Comparison of ENCODE assay signal across 9 mouse cellular contexts in genomic region chr5:121398965-121399462, GRCm38 (mm10). TPM values are rescaled to one million over a fixed set of nuclear protein-coding genes. Genes with fewer than 3 reads are reported as not detected.
DNase-seq lines count a peak whose midpoint lies in the region; ATAC-seq and TF ChIP-seq lines count a peak whose summit lies in the region.
"Had no signal": no experiment of that assay in that cellular context is flagged by ENCODE, and none has a peak within 500 bp of the region (broad histone marks: within the 10 kb centered on the region; RNA-seq: fewer than 3 reads in every experiment).

No protein-coding gene starts in this region.

- no peaks in the 10 kb centered on the region for H3K27me3 ChIP-seq in cerebellum, adult 2 months (ENCODE audit: control insufficient read depth, insufficient read depth, low read length)
- H3K27me3 ChIP-seq in testis, adult 2 months (ENCODE audit: control insufficient read depth, insufficient read depth, low read length) = no peaks in the 10 kb centered on the region
- H3K27me3 ChIP-seq in liver, embryonic 14.5 days (ENCODE audit: control insufficient read depth, insufficient read depth, low read length) = no peaks in the 10 kb centered on the region

- 37% methylated on average over 9 of the region's 9 CpGs for WGBS in cerebellum, adult 2 months
- WGBS in liver, embryonic 14.5 days (ENCODE audit: insufficient replicate concordance) = 22% methylated on average over 9 of the region's 9 CpGs

- TF ChIP-seq CTCF in cerebellum, adult 2 months (IDR thresholded peaks at IDR 0.05; ENCODE audit: borderline replicate concordance, insufficient read depth, low read depth, low read length) = no peak
- TF ChIP-seq CTCF in testis, adult 2 months (IDR thresholded peaks at IDR 0.05; ENCODE audit: control insufficient read depth, insufficient read depth, insufficient replicate concordance, low read depth, low read length) = no peak
- no peak for TF ChIP-seq CTCF in liver, embryonic 14.5 days (IDR thresholded peaks at IDR 0.05; ENCODE audit: low read depth)

- no peaks in the 10 kb centered on the region; the same call in 1 of the 2 replicates for H3K36me3 ChIP-seq in testis, adult 2 months (ENCODE audit: control insufficient read depth, insufficient read depth, low read length)
- no peaks in the 10 kb centered on the region; the same call in none of the 2 replicates for H3K36me3 ChIP-seq in liver, embryonic 14.5 days (replicated peaks; ENCODE audit: control insufficient read depth, insufficient read depth, low read depth)

- no peaks in the 10 kb centered on the region; the same call in none of the 2 replicates for H3K4me1 ChIP-seq in cerebellum, adult 2 months (ENCODE audit: control insufficient read depth, insufficient read depth, low read length)
- peaks cover 7% of the 10 kb centered on the region for H3K4me1 ChIP-seq in testis, adult 2 months (ENCODE audit: control insufficient read depth, insufficient read depth, low read length)
- H3K4me1 ChIP-seq in liver, embryonic 14.5 days (replicated peaks; ENCODE audit: control insufficient read depth in 2 of 2, insufficient read depth in 2 of 2, low read length in 1 of 2) = peaks cover 26 to 34% of the 10 kb centered on the region in 2 experiments

- no peak for TF ChIP-seq POLR2A in cerebellum, adult 2 months (IDR thresholded peaks at IDR 0.05; ENCODE audit: borderline replicate concordance, insufficient read depth, low read length)
- TF ChIP-seq POLR2A in testis, adult 2 months (IDR thresholded peaks at IDR 0.05; ENCODE audit: control insufficient read depth, low read depth, low read length) = no peak

- H3K9me3 ChIP-seq in liver, embryonic 14.5 days (ENCODE audit: control insufficient read depth, low read length) = no peaks in the 10 kb centered on the region; the same call in 1 of the 2 replicates

- TF ChIP-seq EP300 in liver, embryonic 14.5 days (IDR thresholded peaks at IDR 0.05; ENCODE audit: low read depth) = no peak

- no peak for DNase-seq in cerebellum, adult 2 months
- DNase-seq in cerebellum, adult 9-10 months = no peak
- DNase-seq in testis, postnatal 14 days (ENCODE audit: low spot score) = no peak
- no peak for DNase-seq in liver, embryonic 14.5 days (ENCODE audit: low read depth in 3 of 3, low spot score in 3 of 3)
- no peak for DNase-seq in retina, embryonic 14.5 days (ENCODE audit: low spot score)
- no peak for DNase-seq in layer of hippocampus, adult 8-10 months (ENCODE audit: low spot score in 2 of 2)
- no peak for DNase-seq in ovary, postnatal 36 days (ENCODE audit: low spot score)
- DNase-seq: cerebellum, adult 18-20 months had no signal

- H3K4me2 ChIP-seq in liver, embryonic 14.5 days (ENCODE audit: low read depth) = peak overlapping the region; percentile 98

- no peak overlapping the region for H3K27ac ChIP-seq in cerebellum, adult 2 months (ENCODE audit: insufficient read depth, low read length)
- H3K27ac ChIP-seq in testis, adult 2 months (ENCODE audit: control insufficient read depth, insufficient read depth, low read depth, low read length) = no peak overlapping the region
- no peak overlapping the region; the same call in 1 of the 2 replicates for H3K27ac ChIP-seq in liver, embryonic 14.5 days

- H3K4me3 ChIP-seq in cerebellum, adult 2 months (replicated peaks; ENCODE audit: insufficient read depth, low read depth, low read length) = peak overlapping the region; percentile 60
- peak overlapping the region; percentile 66 for H3K4me3 ChIP-seq in testis, adult 2 months (ENCODE audit: control insufficient read depth, low read depth, low read length)
- peak overlapping the region; percentile 76 to 89 for H3K4me3 ChIP-seq in liver, embryonic 14.5 days (ENCODE audit: insufficient read depth in 1 of 2, low read depth in 2 of 2, low read length in 2 of 2)

- ATAC-seq in liver, embryonic 14.5 days (ENCODE audit: insufficient read depth) = no peak

- peak overlapping the region; percentile 83 for H3K9ac ChIP-seq in liver, embryonic 14.5 days (replicated peaks)

RNA-seq across cellular contexts. Expression of gene Naa25, which starts 1.3 kb away (rescaled TPM):
- 19.6 and 21.2 TPM in 2 replicates for polyA plus RNA-seq in cerebellum, adult 2 months (2012; rRNA removed)
- 26.4 and 27.7 TPM in 2 replicates for polyA plus RNA-seq in testis, adult 2 months (2012; rRNA removed)
- polyA plus RNA-seq in liver, embryonic 14.5 days (2012; rRNA removed) = 6.2 and 8.8 TPM in 2 replicates
- polyA plus RNA-seq in liver, embryonic 14.5 days (2014; fragmentation: Nextera tagmentation; extraction: Ambion mirVana) = 18.5 and 23.6 TPM in 2 replicates
- total RNA-seq in layer of hippocampus, adult 8-10 months (2022) = 10 to 100 TPM; 36.6 to 45.8 (median 38.1) TPM

RNA-seq across cellular contexts. Expression of gene Trafd1, which starts 13.6 kb away (rescaled TPM):
- 109 and 120 TPM in 2 replicates for polyA plus RNA-seq in cerebellum, adult 2 months (2012; rRNA removed)
- 334 and 348 TPM in 2 replicates for polyA plus RNA-seq in testis, adult 2 months (2012; rRNA removed)
- polyA plus RNA-seq in liver, embryonic 14.5 days (2012; rRNA removed) = 17.8 and 18.4 TPM in 2 replicates
- 16.6 and 17.1 TPM in 2 replicates for polyA plus RNA-seq in liver, embryonic 14.5 days (2014; fragmentation: Nextera tagmentation; extraction: Ambion mirVana)
- total RNA-seq in layer of hippocampus, adult 8-10 months (2022) = 10 to 100 TPM; 71.6 to 88.3 (median 78.0) TPM

RNA-seq across cellular contexts. Expression of gene Tmem116, which starts 52.7 kb away (rescaled TPM):
- polyA plus RNA-seq in cerebellum, adult 2 months (2012; rRNA removed) = 2.8 and 3.7 TPM in 2 replicates
- polyA plus RNA-seq in testis, adult 2 months (2012; rRNA removed) = 60.5 and 63.9 TPM in 2 replicates
- polyA plus RNA-seq in liver, embryonic 14.5 days (2012; rRNA removed) = 0.46 and 0.69 TPM in 2 replicates
- polyA plus RNA-seq in liver, embryonic 14.5 days (2014; fragmentation: Nextera tagmentation; extraction: Ambion mirVana) = 0.57 and 1.0 TPM in 2 replicates
- 1 to 10 TPM; 7.2 to 9.5 (median 8.5) TPM for total RNA-seq in layer of hippocampus, adult 8-10 months (2022)

RNA-seq across cellular contexts. Expression of gene Erp29, which starts 53.3 kb away (rescaled TPM):
- polyA plus RNA-seq in cerebellum, adult 2 months (2012; rRNA removed) = 145 TPM in 2 replicates
- polyA plus RNA-seq in testis, adult 2 months (2012; rRNA removed) = 81.3 and 102 TPM in 2 replicates
- polyA plus RNA-seq in liver, embryonic 14.5 days (2012; rRNA removed) = 26.4 and 63.7 TPM in 2 replicates
- 74.9 and 82.1 TPM in 2 replicates for polyA plus RNA-seq in liver, embryonic 14.5 days (2014; fragmentation: Nextera tagmentation; extraction: Ambion mirVana)
- 100 to 1,000 TPM; 138 to 165 (median 145) TPM for total RNA-seq in layer of hippocampus, adult 8-10 months (2022)

Comparison
In these comparisons a context has a peak if more than half of its experiments do, and no peak if none do; other contexts are left out.
1. RNA of gene Tmem116, which starts 52.7 kb away (polyA plus RNA-seq): 60.5 to 63.9 TPM in testis, adult 2 months; 2.8 to 3.7 TPM in cerebellum, adult 2 months and 0.46 to 1.0 TPM in liver, embryonic 14.5 days; every median in the first group is over 10 times any median in the second.
2. Peak in every context shown above with its lines, with median percentiles within 50 percentile points of each other: H3K4me3 ChIP-seq.